Mouse (Mus musculus) kidney, postnatal 36 days (tissue): ENCODE measurements at regions not wholly inside any gene's neighbourhood (a gene's known extent, or its start where the extent isn't known, plus 50 kb on each side); places are given as distances from the start of the nearest gene placed in this dataset.
"Not testable (repeated sequence)": the region's sequence is repeated elsewhere in the genome, so short reads cannot be mapped to it uniquely, and the experiment has no call there.

Source experiments
- DNase-seq, 2 experiments: peaks; one replicate each; pipeline ENCODE4 v3.0.0; 2021 to 2022; ENCODE audit warnings: mixed read lengths in 2 of 2

GRCm38 (mm10) chr10:15046285-15046684 is 328.3 kb upstream of the Gje1 start:
- no peak for DNase-seq

- no peak for DNase-seq
Observed at GRCm38 (mm10) chr10:15037571-15037970, 319.6 kb upstream of the Gje1 start.

GRCm38 (mm10) chr10:15031517-15031916 is 313.5 kb upstream of the Gje1 start:
- no peak for DNase-seq

- DNase-seq: no peak
Observed at GRCm38 (mm10) chr10:15029151-15029550, 311.1 kb upstream of the Gje1 start.

- no peak for DNase-seq
Observed at GRCm38 (mm10) chr10:15013919-15014318, 295.9 kb upstream of the Gje1 start.

GRCm38 (mm10) chr10:14996374-14996773 is 278.4 kb upstream of the Gje1 start:
- DNase-seq: no peak

- no peak for DNase-seq
Observed at GRCm38 (mm10) chr10:14989601-14990140, 271.7 kb upstream of the Gje1 start.

- not testable (repeated sequence) for DNase-seq
Observed at GRCm38 (mm10) chr10:14986566-14986965, 268.6 kb upstream of the Gje1 start.

GRCm38 (mm10) chr10:14978093-14978755 is 260.2 kb upstream of the Gje1 start:
- DNase-seq: peak in 1 of 2 experiments; percentile 1

- DNase-seq: no peak
Observed at GRCm38 (mm10) chr10:14977268-14978000, 259.4 kb upstream of the Gje1 start.

GRCm38 (mm10) chr10:14969726-14970125 is 251.7 kb upstream of the Gje1 start:
- no peak for DNase-seq

GRCm38 (mm10) chr10:14967645-14968044 is 249.6 kb upstream of the Gje1 start:
- DNase-seq: no peak

- DNase-seq: not testable (repeated sequence)
Observed at GRCm38 (mm10) chr10:14966771-14967170, 248.8 kb upstream of the Gje1 start.

GRCm38 (mm10) chr10:14952899-14953478 is 235.0 kb upstream of the Gje1 start:
- no peak for DNase-seq

GRCm38 (mm10) chr10:14941875-14942274 is 223.9 kb upstream of the Gje1 start:
- DNase-seq: no peak
